Mouse (Mus musculus) small intestine, adult 2 months (tissue): Measurements from ENCODE around the gene Nmur2.

Source experiments
- CTCF ChIP-seq: fragments of 200-500 bp; IDR thresholded peaks from 2 replicates; pipeline ENCODE4 v1.5.1; 2012; ENCODE audit warnings: low read depth, mild to moderate bottlenecking, control low read depth, inconsistent platforms, low read length, moderate library complexity, mixed read lengths; ENCODE audit not compliant: insufficient replicate concordance, insufficient read length; ENCODE audit errors: extremely low read depth
- POLR2A ChIP-seq: fragments of 200-500 bp; IDR thresholded peaks from 2 replicates; pipeline ENCODE4 v1.6.1; 2012; ENCODE audit warnings: low read depth, mild to moderate bottlenecking, control low read depth, inconsistent platforms, low read length, moderate library complexity

GRCm38 (mm10) chr11:56025746-56026570, 14.9 kb downstream of the Nmur2 start:
- TF ChIP-seq CTCF (no peak), POLR2A (no peak)
